Mouse (Mus musculus): ENCODE data around the gene Cdk17. TPM values are rescaled to one million over a fixed set of nuclear protein-coding genes. Genes with fewer than 3 reads are reported as not detected.

Cdk17 gene
- polyA plus RNA-seq, 1 experiment from 2014 or later, result 39.7 TPM

DNA sequence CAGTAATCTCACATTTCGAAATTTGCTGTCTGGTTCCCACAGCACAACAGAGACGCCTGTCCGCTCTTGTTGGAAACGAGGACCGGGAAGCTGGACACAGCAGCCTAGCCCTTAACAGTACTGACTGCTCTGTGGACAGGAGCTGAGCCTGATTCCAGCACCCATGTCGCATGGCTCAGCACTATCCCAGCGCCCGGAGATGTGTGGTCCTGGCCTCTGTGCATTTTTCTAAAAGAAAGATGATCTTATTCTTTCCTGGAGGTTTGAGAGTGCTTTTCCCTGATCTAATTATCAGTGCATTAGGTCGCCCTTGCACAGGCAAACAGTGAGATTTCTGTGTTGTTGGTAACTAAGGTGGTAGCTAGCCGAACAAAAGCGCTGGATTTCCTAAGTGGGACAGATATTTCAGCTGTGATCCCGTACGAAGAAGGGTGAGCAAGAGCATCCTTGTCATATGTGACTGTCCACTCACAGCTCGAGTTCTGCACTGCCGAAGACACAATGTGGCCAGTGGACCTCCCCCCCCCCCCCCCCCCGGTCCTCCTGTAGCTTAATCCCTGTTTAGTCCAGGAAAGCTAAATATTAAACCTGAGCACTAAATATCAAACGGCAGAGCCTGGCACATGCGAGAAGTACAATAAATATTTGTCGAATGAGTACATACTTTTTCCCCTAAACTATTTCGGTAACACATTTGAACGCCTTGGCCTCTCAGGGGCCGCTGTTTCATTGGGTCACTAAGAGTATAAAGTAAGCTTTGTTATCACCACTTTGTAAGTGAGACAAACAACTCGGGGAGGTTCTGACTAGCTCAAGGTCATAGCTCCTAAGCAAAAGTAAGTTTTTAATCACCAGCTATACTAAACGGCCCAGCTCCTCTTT lies 90.0 kb downstream of the Cdk17 start:
- no peak overlapping the region for H3K4me2 ChIP-seq (ENCODE audit: low read depth)
- H3K36me3 ChIP-seq (ENCODE audit: control insufficient read depth, insufficient read depth, low read length), result no peaks in the 10 kb centered on the region
- no peak for DNase-seq (ENCODE audit: low spot score)
- H3K4me3 ChIP-seq (ENCODE audit: low read depth, low read length), result no peak overlapping the region
- H3K27ac ChIP-seq (ENCODE audit: low read depth, low read length), result no peak overlapping the region
- WGBS, result 88% methylated on average over 24 of the region's 24 CpGs
- no peaks in the 10 kb centered on the region for H3K4me1 ChIP-seq (ENCODE audit: control insufficient read depth, insufficient read depth, low read length)
- no peak overlapping the region for H3K9ac ChIP-seq (ENCODE audit: low read length)
- no peaks in the 10 kb centered on the region for H3K9me3 ChIP-seq (ENCODE audit: control insufficient read depth, low read length)
- ATAC-seq (ENCODE audit: insufficient read depth, low FRiP score, low TSS enrichment), result no peak
- no peaks in the 10 kb centered on the region for H3K27me3 ChIP-seq (ENCODE audit: control insufficient read depth, insufficient read depth, low read length)

DNA sequence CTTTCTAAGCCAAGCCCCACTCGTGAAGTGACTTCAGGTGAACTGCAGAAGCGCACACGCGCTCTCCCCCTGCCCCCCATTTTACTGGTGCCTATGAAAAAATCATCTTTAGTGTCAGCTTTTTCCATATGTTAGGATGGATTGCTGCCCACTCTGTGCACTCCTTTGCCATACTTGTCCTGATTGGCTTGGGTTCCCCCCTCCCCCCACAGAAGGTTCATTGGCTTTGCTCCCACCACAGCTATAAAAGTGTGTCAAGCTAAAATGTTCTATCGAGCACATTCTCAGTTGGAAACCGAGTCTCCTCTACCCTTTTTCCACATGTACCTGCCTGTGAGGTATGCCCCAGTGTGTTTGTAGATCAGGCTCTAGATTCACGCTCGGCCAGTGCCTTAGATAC lies 90.8 kb downstream of the Cdk17 start:
- ATAC-seq (ENCODE audit: insufficient read depth, low FRiP score, low TSS enrichment) (no peak), DNase-seq (ENCODE audit: low spot score) (no peak)
- Histone ChIP-seq H3K4me3 (ENCODE audit: low read depth, low read length) (no peak overlapping the region), H3K36me3 (ENCODE audit: control insufficient read depth, insufficient read depth, low read length) (no peaks in the 10 kb centered on the region), H3K27ac (ENCODE audit: low read depth, low read length) (no peak overlapping the region), H3K4me1 (ENCODE audit: control insufficient read depth, insufficient read depth, low read length) (no peaks in the 10 kb centered on the region), H3K4me2 (ENCODE audit: low read depth) (no peak overlapping the region), H3K27me3 (ENCODE audit: control insufficient read depth, insufficient read depth, low read length) (no peaks in the 10 kb centered on the region), H3K9me3 (ENCODE audit: control insufficient read depth, low read length) (no peaks in the 10 kb centered on the region), H3K9ac (ENCODE audit: low read length) (no peak overlapping the region)
- WGBS, result 92% methylated on average over 8 of the region's 8 CpGs

DNA sequence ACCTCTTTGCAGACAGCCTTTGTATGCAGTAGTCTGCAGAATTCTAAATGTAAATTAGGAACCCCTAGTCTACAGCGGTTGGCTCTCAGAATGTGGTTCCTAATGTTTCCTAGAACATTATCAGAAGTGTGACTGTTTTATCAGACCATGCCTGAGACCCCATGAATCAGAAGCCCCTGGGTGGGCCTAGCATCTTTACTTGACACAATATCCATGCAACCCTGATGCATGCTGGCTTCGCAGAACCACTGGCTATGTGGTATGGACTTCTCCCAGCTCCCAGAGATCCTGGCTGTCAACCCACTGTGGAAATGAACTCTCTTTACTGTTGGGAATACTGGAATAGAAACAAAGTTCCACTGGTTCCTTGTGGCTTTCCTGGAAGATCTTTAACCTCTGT lies 92.0 kb downstream of the Cdk17 start:
- DNase-seq (ENCODE audit: low spot score) (no peak), ATAC-seq (ENCODE audit: insufficient read depth, low FRiP score, low TSS enrichment) (no peak)
- H3K4me2 ChIP-seq (ENCODE audit: low read depth), result no peak overlapping the region
- H3K4me1 ChIP-seq (ENCODE audit: control insufficient read depth, insufficient read depth, low read length), result no peaks in the 10 kb centered on the region
- H3K36me3 ChIP-seq (ENCODE audit: control insufficient read depth, insufficient read depth, low read length), result no peaks in the 10 kb centered on the region
- no peak overlapping the region for H3K4me3 ChIP-seq (ENCODE audit: low read depth, low read length)
- H3K9me3 ChIP-seq (ENCODE audit: control insufficient read depth, low read length), result no peaks in the 10 kb centered on the region
- 95% methylated on average over 2 of the region's 2 CpGs for WGBS
- no peaks in the 10 kb centered on the region for H3K27me3 ChIP-seq (ENCODE audit: control insufficient read depth, insufficient read depth, low read length)
- no peak overlapping the region for H3K27ac ChIP-seq (ENCODE audit: low read depth, low read length)
- no peak overlapping the region for H3K9ac ChIP-seq (ENCODE audit: low read length)

GRCm38 (mm10) chr10:93253156-93253555 lies 92.5 kb downstream of the Cdk17 start:
- no peak overlapping the region for H3K27ac ChIP-seq (ENCODE audit: low read depth, low read length)
- H3K4me1 ChIP-seq (ENCODE audit: control insufficient read depth, insufficient read depth, low read length), result no peaks in the 10 kb centered on the region
- no peak overlapping the region for H3K9ac ChIP-seq (ENCODE audit: low read length)
- H3K27me3 ChIP-seq (ENCODE audit: control insufficient read depth, insufficient read depth, low read length), result no peaks in the 10 kb centered on the region
- no peak overlapping the region for H3K4me3 ChIP-seq (ENCODE audit: low read depth, low read length)
- no peak for DNase-seq (ENCODE audit: low spot score)
- ATAC-seq (ENCODE audit: insufficient read depth, low FRiP score, low TSS enrichment), result no peak
- no peaks in the 10 kb centered on the region for H3K36me3 ChIP-seq (ENCODE audit: control insufficient read depth, insufficient read depth, low read length)
- 84% methylated on average over 6 of the region's 6 CpGs for WGBS
- no peak overlapping the region for H3K4me2 ChIP-seq (ENCODE audit: low read depth)
- no peaks in the 10 kb centered on the region for H3K9me3 ChIP-seq (ENCODE audit: control insufficient read depth, low read length)

DNA sequence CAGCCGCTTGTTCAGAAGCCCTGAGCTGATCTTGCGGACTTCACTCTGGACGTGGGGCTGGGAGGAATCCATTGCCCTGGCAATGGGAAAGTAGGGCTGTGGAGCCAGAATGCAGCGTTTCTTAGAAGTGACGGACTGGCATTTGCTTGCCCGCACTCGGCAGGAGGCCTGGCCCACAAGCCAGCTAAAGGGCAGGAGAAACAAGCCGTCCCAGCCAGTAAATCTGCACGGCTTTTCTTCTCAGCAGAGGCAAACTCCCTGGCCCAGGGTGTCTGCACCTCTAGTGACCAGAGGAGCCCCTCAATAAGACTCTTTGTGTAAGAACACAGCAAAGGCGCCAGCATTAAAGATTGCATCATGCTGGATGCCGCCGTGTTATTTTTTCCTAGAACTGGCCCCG lies 94.6 kb downstream of the Cdk17 start:
- Histone ChIP-seq H3K4me2 (ENCODE audit: low read depth) (no peak overlapping the region), H3K27me3 (ENCODE audit: control insufficient read depth, insufficient read depth, low read length) (no peaks in the 10 kb centered on the region), H3K27ac (ENCODE audit: low read depth, low read length) (no peak overlapping the region), H3K4me1 (ENCODE audit: control insufficient read depth, insufficient read depth, low read length) (no peaks in the 10 kb centered on the region), H3K4me3 (ENCODE audit: low read depth, low read length) (no peak overlapping the region), H3K9me3 (ENCODE audit: control insufficient read depth, low read length) (no peaks in the 10 kb centered on the region), H3K36me3 (ENCODE audit: control insufficient read depth, insufficient read depth, low read length) (no peaks in the 10 kb centered on the region), H3K9ac (ENCODE audit: low read length) (0 out of 2 replicates have a peak overlapping the region, but pooled peaks have one; percentile 10)
- ATAC-seq (ENCODE audit: insufficient read depth, low FRiP score, low TSS enrichment) (peak; percentile 38; the same call in 1 of the 2 replicates), DNase-seq (ENCODE audit: low spot score) (no peak)
- WGBS, result 34% methylated on average over 13 of the region's 13 CpGs

GRCm38 (mm10) chr10:93259826-93260225 lies 99.2 kb downstream of the Cdk17 start:
- no peak overlapping the region for H3K27ac ChIP-seq (ENCODE audit: low read depth, low read length)
- no peak overlapping the region for H3K9ac ChIP-seq (ENCODE audit: low read length)
- H3K27me3 ChIP-seq (ENCODE audit: control insufficient read depth, insufficient read depth, low read length), result no peaks in the 10 kb centered on the region
- H3K4me1 ChIP-seq (ENCODE audit: control insufficient read depth, insufficient read depth, low read length), result peaks cover 7% of the 10 kb centered on the region; the same call in 1 of the 2 replicates
- H3K4me2 ChIP-seq (ENCODE audit: low read depth), result no peak overlapping the region
- H3K4me3 ChIP-seq (ENCODE audit: low read depth, low read length), result no peak overlapping the region
- WGBS, result 84% methylated on average over 5 of the region's 5 CpGs
- DNase-seq (ENCODE audit: low spot score), result no peak
- no peaks in the 10 kb centered on the region for H3K9me3 ChIP-seq (ENCODE audit: control insufficient read depth, low read length)
- H3K36me3 ChIP-seq (ENCODE audit: control insufficient read depth, insufficient read depth, low read length), result no peaks in the 10 kb centered on the region
- ATAC-seq (ENCODE audit: insufficient read depth, low FRiP score, low TSS enrichment), result no peak

DNA sequence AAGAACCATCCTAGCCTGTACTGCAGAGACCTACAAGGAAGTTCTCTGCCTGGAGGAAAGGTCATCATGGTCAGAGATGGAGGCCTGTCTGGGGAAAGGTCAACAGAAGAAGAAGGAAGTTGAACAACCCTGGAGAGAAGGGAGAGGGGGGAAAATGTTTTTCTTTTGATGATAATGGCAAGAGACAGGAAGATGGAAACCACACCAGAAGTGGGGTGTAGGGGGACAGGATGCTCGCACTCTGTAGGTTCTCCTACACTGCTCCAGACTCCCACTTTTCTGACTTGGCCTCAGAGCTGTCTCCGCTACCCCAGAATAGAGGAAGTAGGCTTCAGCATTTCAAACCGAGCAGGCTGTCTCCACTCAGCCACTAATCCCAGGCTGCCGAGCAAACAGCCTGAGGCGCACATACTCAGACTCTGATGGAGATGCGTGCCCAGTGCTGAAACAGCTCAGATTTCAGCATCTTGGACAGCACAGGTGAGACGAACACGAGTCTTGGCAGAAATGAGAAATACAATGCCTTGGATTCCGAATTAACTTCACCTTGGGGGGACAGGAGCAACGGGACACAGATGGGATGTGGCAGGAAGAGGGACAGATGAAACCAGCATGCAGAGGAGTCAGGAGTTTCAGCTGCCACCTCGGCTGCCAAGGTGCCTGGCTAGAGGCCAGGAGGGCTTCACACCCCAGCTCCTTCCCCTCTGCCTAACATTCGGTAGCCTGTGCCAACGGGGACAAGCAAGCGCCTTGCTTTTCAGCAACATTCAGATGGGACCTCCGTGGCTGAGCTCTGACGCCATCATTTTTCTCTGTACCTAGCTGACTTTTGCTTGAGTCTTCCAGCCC lies 100.7 kb downstream of the Cdk17 start:
- H3K27ac ChIP-seq (ENCODE audit: low read depth, low read length), result no peak overlapping the region
- H3K4me3 ChIP-seq (ENCODE audit: low read depth, low read length), result no peak overlapping the region
- no peak for ATAC-seq (ENCODE audit: insufficient read depth, low FRiP score, low TSS enrichment)
- no peak overlapping the region; the same call in 1 of the 2 replicates for H3K4me2 ChIP-seq (ENCODE audit: low read depth)
- peaks cover 2% of the 10 kb centered on the region for H3K36me3 ChIP-seq (ENCODE audit: control insufficient read depth, insufficient read depth, low read length)
- DNase-seq (ENCODE audit: low spot score), result no peak
- H3K27me3 ChIP-seq (ENCODE audit: control insufficient read depth, insufficient read depth, low read length), result no peaks in the 10 kb centered on the region
- WGBS, result 46% methylated on average over 16 of the region's 16 CpGs
- no peaks in the 10 kb centered on the region for H3K9me3 ChIP-seq (ENCODE audit: control insufficient read depth, low read length)
- no peak overlapping the region for H3K9ac ChIP-seq (ENCODE audit: low read length)
- H3K4me1 ChIP-seq (ENCODE audit: control insufficient read depth, insufficient read depth, low read length), result peaks cover 7% of the 10 kb centered on the region; the same call in 1 of the 2 replicates

DNA sequence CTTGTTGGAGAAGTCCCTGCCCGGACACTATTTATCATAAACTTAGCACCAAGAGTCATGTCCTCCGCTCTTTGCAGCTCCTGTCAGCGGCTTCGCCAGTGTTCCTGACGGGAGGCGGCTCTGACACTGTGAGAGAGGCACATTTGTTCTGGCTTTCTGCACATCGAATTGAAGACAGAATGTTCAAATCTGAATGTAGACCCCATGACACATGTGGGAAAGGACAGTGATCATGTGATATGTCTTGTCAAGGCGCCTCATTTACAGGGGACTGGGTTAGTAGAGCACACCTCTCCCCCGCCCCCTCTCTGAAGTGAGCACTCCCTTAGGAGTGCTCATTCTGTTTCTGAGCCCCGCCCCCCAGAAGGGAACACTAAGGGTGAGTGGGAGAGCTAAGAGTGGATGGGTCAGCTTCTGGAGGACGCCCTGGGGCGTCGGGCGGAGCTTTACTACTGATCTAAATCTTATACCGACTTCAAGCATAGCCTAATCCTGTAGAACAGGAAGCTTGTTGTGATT lies 101.4 kb downstream of the Cdk17 start:
- H3K27me3 ChIP-seq (ENCODE audit: control insufficient read depth, insufficient read depth, low read length), result no peaks in the 10 kb centered on the region
- H3K36me3 ChIP-seq (ENCODE audit: control insufficient read depth, insufficient read depth, low read length), result peaks cover 2% of the 10 kb centered on the region
- 32% methylated on average over 15 of the region's 15 CpGs for WGBS
- ATAC-seq (ENCODE audit: insufficient read depth, low FRiP score, low TSS enrichment) (peak; percentile 57; the same call in 1 of the 2 replicates), DNase-seq (ENCODE audit: low spot score) (no peak)
- peaks cover 7% of the 10 kb centered on the region; the same call in 1 of the 2 replicates for H3K4me1 ChIP-seq (ENCODE audit: control insufficient read depth, insufficient read depth, low read length)
- H3K4me3 ChIP-seq (ENCODE audit: low read depth, low read length), result no peak overlapping the region
- H3K27ac ChIP-seq (ENCODE audit: low read depth, low read length), result no peak overlapping the region
- no peaks in the 10 kb centered on the region for H3K9me3 ChIP-seq (ENCODE audit: control insufficient read depth, low read length)
- H3K4me2 ChIP-seq (ENCODE audit: low read depth), result peak overlapping the region; percentile 15
- no peak overlapping the region for H3K9ac ChIP-seq (ENCODE audit: low read length)
